Mouse (Mus musculus): Measurements from ENCODE around the gene Rnase13. TPM values are rescaled to one million over a fixed set of nuclear protein-coding genes. Genes with fewer than 3 reads are reported as not detected.

Rnase13 gene
- polyA plus RNA-seq (2015; fragmentation: Nextera tagmentation; extraction: Ambion mirVana) = not detected in 2 replicates

GRCm38 (mm10) chr14:51922571-51922865 lies at the start of gene Rnase13:
Gene Rnase13 (minus strand): TSS chr14:51922773.
- ATAC-seq (replicated peaks; ENCODE audit: extremely low read depth, insufficient read depth, low FRiP score) = no peak
- no peak within 1 kb of the TSS; the same call in 1 of the 2 replicates for H3K4me2 ChIP-seq (ENCODE audit: low read depth, low read length)
- H3K27me3 ChIP-seq (ENCODE audit: control insufficient read depth, insufficient read depth, low read length) = no peaks in the 10 kb centered on the region
- no peaks in the 10 kb centered on the region for H3K36me3 ChIP-seq (ENCODE audit: control insufficient read depth, insufficient read depth)
- peak within 1 kb of the TSS; percentile 49; the same call in 1 of the 2 replicates for H3K9ac ChIP-seq (ENCODE audit: low read length)
- 87% methylated on average over 7 of the region's 7 CpGs for WGBS
- no peak within 1 kb of the TSS for H3K4me3 ChIP-seq (ENCODE audit: low read length)
- peaks cover 19% of the 10 kb centered on the region for H3K4me1 ChIP-seq (ENCODE audit: control insufficient read depth, insufficient read depth, low read length)
- peak within 1 kb of the TSS; percentile 68 for H3K27ac ChIP-seq (ENCODE audit: low read length)
- no peaks in the 10 kb centered on the region for H3K9me3 ChIP-seq (replicated peaks; ENCODE audit: control insufficient read depth, low read length)

- H3K27ac ChIP-seq (ENCODE audit: low read length) = no peak overlapping the region
- H3K4me3 ChIP-seq (ENCODE audit: low read length) = no peak overlapping the region
- no peak overlapping the region for H3K9ac ChIP-seq (ENCODE audit: low read length)
- H3K27me3 ChIP-seq (ENCODE audit: control insufficient read depth, insufficient read depth, low read length) = no peaks in the 10 kb centered on the region
- 68% methylated on average over 3 of the region's 3 CpGs for WGBS
- no peak for ATAC-seq (replicated peaks; ENCODE audit: extremely low read depth, insufficient read depth, low FRiP score)
- H3K4me2 ChIP-seq (ENCODE audit: low read depth, low read length) = no peak overlapping the region
- no peaks in the 10 kb centered on the region for H3K4me1 ChIP-seq (ENCODE audit: control insufficient read depth, insufficient read depth, low read length)
- H3K9me3 ChIP-seq (replicated peaks; ENCODE audit: control insufficient read depth, low read length) = no peaks in the 10 kb centered on the region
- no peaks in the 10 kb centered on the region for H3K36me3 ChIP-seq (ENCODE audit: control insufficient read depth, insufficient read depth)
Measured at GRCm38 (mm10) chr14:51967400-51967799, 44.8 kb upstream of the Rnase13 start.

GRCm38 (mm10) chr14:51960316-51960715 lies 37.7 kb upstream of the Rnase13 start:
- ATAC-seq (replicated peaks; ENCODE audit: extremely low read depth, insufficient read depth, low FRiP score) = no peak

GRCm38 (mm10) chr14:51943336-51943735 lies 20.8 kb upstream of the Rnase13 start:
- no peak overlapping the region for H3K4me2 ChIP-seq (ENCODE audit: low read depth, low read length)
- H3K27ac ChIP-seq (ENCODE audit: low read length) = no peak overlapping the region
- no peak overlapping the region for H3K4me3 ChIP-seq (ENCODE audit: low read length)
- no peaks in the 10 kb centered on the region for H3K27me3 ChIP-seq (ENCODE audit: control insufficient read depth, insufficient read depth, low read length)
- WGBS = 65% methylated on average over 6 of the region's 6 CpGs
- H3K36me3 ChIP-seq (ENCODE audit: control insufficient read depth, insufficient read depth) = no peaks in the 10 kb centered on the region
- no peak for ATAC-seq (replicated peaks; ENCODE audit: extremely low read depth, insufficient read depth, low FRiP score)
- no peak overlapping the region for H3K9ac ChIP-seq (ENCODE audit: low read length)
- H3K9me3 ChIP-seq (replicated peaks; ENCODE audit: control insufficient read depth, low read length) = 0 out of 2 replicates have a peak, but pooled peaks cover 3% of the 10 kb centered on the region
- peaks cover 4% of the 10 kb centered on the region; the same call in 1 of the 2 replicates for H3K4me1 ChIP-seq (ENCODE audit: control insufficient read depth, insufficient read depth, low read length)

More at GRCm38 (mm10) chr14:51960316-51960715, 37.7 kb upstream of the Rnase13 start:
- Histone ChIP-seq H3K27me3 (ENCODE audit: control insufficient read depth, insufficient read depth, low read length) (no peaks in the 10 kb centered on the region), H3K27ac (ENCODE audit: low read length) (no peak overlapping the region), H3K4me1 (ENCODE audit: control insufficient read depth, insufficient read depth, low read length) (0 out of 2 replicates have a peak, but pooled peaks cover 2% of the 10 kb centered on the region), H3K9me3 (replicated peaks; ENCODE audit: control insufficient read depth, low read length) (peaks cover 7% of the 10 kb centered on the region; the same call in 1 of the 2 replicates), H3K9ac (ENCODE audit: low read length) (no peak overlapping the region), H3K36me3 (ENCODE audit: control insufficient read depth, insufficient read depth) (no peaks in the 10 kb centered on the region), H3K4me2 (ENCODE audit: low read depth, low read length) (no peak overlapping the region), H3K4me3 (ENCODE audit: low read length) (no peak overlapping the region)
- WGBS = 78% methylated on average over 2 of the region's 2 CpGs

GRCm38 (mm10) chr14:51942236-51942635 lies 19.7 kb upstream of the Rnase13 start:
- ATAC-seq (replicated peaks; ENCODE audit: extremely low read depth, insufficient read depth, low FRiP score) = no peak
- Histone ChIP-seq H3K27me3 (ENCODE audit: control insufficient read depth, insufficient read depth, low read length) (no peaks in the 10 kb centered on the region), H3K9me3 (replicated peaks; ENCODE audit: control insufficient read depth, low read length) (0 out of 2 replicates have a peak, but pooled peaks cover 3% of the 10 kb centered on the region), H3K9ac (ENCODE audit: low read length) (no peak overlapping the region), H3K4me2 (ENCODE audit: low read depth, low read length) (no peak overlapping the region), H3K4me1 (ENCODE audit: control insufficient read depth, insufficient read depth, low read length) (peaks cover 4% of the 10 kb centered on the region; the same call in 1 of the 2 replicates), H3K4me3 (ENCODE audit: low read length) (no peak overlapping the region), H3K27ac (ENCODE audit: low read length) (no peak overlapping the region), H3K36me3 (ENCODE audit: control insufficient read depth, insufficient read depth) (no peaks in the 10 kb centered on the region)
- WGBS = 49% methylated on average over 7 of the region's 7 CpGs

- H3K36me3 ChIP-seq (ENCODE audit: control insufficient read depth, insufficient read depth) = no peaks in the 10 kb centered on the region
- H3K4me1 ChIP-seq (ENCODE audit: control insufficient read depth, insufficient read depth, low read length) = peaks cover 4% of the 10 kb centered on the region; the same call in 1 of the 2 replicates
- H3K27me3 ChIP-seq (ENCODE audit: control insufficient read depth, insufficient read depth, low read length) = no peaks in the 10 kb centered on the region
- no peak for ATAC-seq (replicated peaks; ENCODE audit: extremely low read depth, insufficient read depth, low FRiP score)
- H3K4me2 ChIP-seq (ENCODE audit: low read depth, low read length) = no peak overlapping the region
- H3K9ac ChIP-seq (ENCODE audit: low read length) = no peak overlapping the region
- no peak overlapping the region for H3K27ac ChIP-seq (ENCODE audit: low read length)
- 0 out of 2 replicates have a peak, but pooled peaks cover 3% of the 10 kb centered on the region for H3K9me3 ChIP-seq (replicated peaks; ENCODE audit: control insufficient read depth, low read length)
- WGBS = 69% methylated on average over 9 of the region's 9 CpGs
- H3K4me3 ChIP-seq (ENCODE audit: low read length) = no peak overlapping the region
Measured at GRCm38 (mm10) chr14:51941577-51941976, 19.0 kb upstream of the Rnase13 start.

GRCm38 (mm10) chr14:51940944-51941560 lies 18.5 kb upstream of the Rnase13 start:
- ATAC-seq (replicated peaks; ENCODE audit: extremely low read depth, insufficient read depth, low FRiP score) = no peak

GRCm38 (mm10) chr14:51939005-51939404 lies 16.4 kb upstream of the Rnase13 start:
- WGBS = 86% methylated on average over 9 of the region's 9 CpGs
- no peak for ATAC-seq (replicated peaks; ENCODE audit: extremely low read depth, insufficient read depth, low FRiP score)

More at GRCm38 (mm10) chr14:51940944-51941560, 18.5 kb upstream of the Rnase13 start:
- Histone ChIP-seq H3K9me3 (replicated peaks; ENCODE audit: control insufficient read depth, low read length) (0 out of 2 replicates have a peak, but pooled peaks cover 3% of the 10 kb centered on the region), H3K36me3 (ENCODE audit: control insufficient read depth, insufficient read depth) (no peaks in the 10 kb centered on the region), H3K4me2 (ENCODE audit: low read depth, low read length) (no peak overlapping the region), H3K27me3 (ENCODE audit: control insufficient read depth, insufficient read depth, low read length) (no peaks in the 10 kb centered on the region), H3K4me1 (ENCODE audit: control insufficient read depth, insufficient read depth, low read length) (peaks cover 4% of the 10 kb centered on the region; the same call in 1 of the 2 replicates), H3K4me3 (ENCODE audit: low read length) (no peak overlapping the region), H3K9ac (ENCODE audit: low read length) (no peak overlapping the region), H3K27ac (ENCODE audit: low read length) (no peak overlapping the region)
- 48% methylated on average over 8 of the region's 8 CpGs for WGBS

More at GRCm38 (mm10) chr14:51939005-51939404, 16.4 kb upstream of the Rnase13 start:
- Histone ChIP-seq H3K9ac (ENCODE audit: low read length) (no peak overlapping the region), H3K4me3 (ENCODE audit: low read length) (no peak overlapping the region), H3K36me3 (ENCODE audit: control insufficient read depth, insufficient read depth) (no peaks in the 10 kb centered on the region), H3K9me3 (replicated peaks; ENCODE audit: control insufficient read depth, low read length) (0 out of 2 replicates have a peak, but pooled peaks cover 3% of the 10 kb centered on the region), H3K4me1 (ENCODE audit: control insufficient read depth, insufficient read depth, low read length) (peaks cover 4% of the 10 kb centered on the region; the same call in 1 of the 2 replicates), H3K4me2 (ENCODE audit: low read depth, low read length) (no peak overlapping the region), H3K27me3 (ENCODE audit: control insufficient read depth, insufficient read depth, low read length) (no peaks in the 10 kb centered on the region), H3K27ac (ENCODE audit: low read length) (no peak overlapping the region)

All from heart, embryonic 16.5 days (tissue).